Mouse (Mus musculus): ENCODE measurements at regions not wholly inside any gene's neighbourhood (a gene's known extent, or its start where the extent isn't known, plus 50 kb on each side); places are given as distances from the start of the nearest gene placed in this dataset.

GRCm38 (mm10) chr5:119317617-119318016 is 352.9 kb upstream of the Tbx3 start:
- TF ChIP-seq POLR2A (IDR thresholded peaks at IDR 0.05; ENCODE audit: insufficient read depth, low read depth, low read length) (no peak), CTCF (IDR thresholded peaks at IDR 0.05; ENCODE audit: insufficient read depth, low read depth, low read length) (no peak)
